In genomic region chr15:4348816-4349553, GRCm38 (mm10) we compare ENCODE assay signal across 34 mouse cellular contexts. TPM values are rescaled to one million over a fixed set of nuclear protein-coding genes. Genes with fewer than 3 reads are reported as not detected.
A peak's percentile ranks its signal among the peaks of the same experiment; 100 is the strongest.
DNase-seq lines count a peak whose midpoint lies in the region; ATAC-seq and TF ChIP-seq lines count a peak whose summit lies in the region.
"Had no signal": no experiment of that assay in that cellular context is flagged by ENCODE, and none has a peak within 500 bp of the region (broad histone marks: within the 10 kb centered on the region; RNA-seq: fewer than 3 reads in every experiment).

No protein-coding gene starts in this region.

- no peak for TF ChIP-seq CTCF in ES-Bruce4 (IDR thresholded peaks at IDR 0.05; ENCODE audit: low read depth, low read length)

- peak; percentile 65 for DNase-seq in heart, adult 11 months
- peak; percentile 3 for DNase-seq in kidney, postnatal 14 days
- peak; percentile 9 for DNase-seq in WW6 (ENCODE audit: low read depth, low spot score)
- no peak for DNase-seq in thymus, postnatal 25 days
- no peak for DNase-seq in cerebellum, postnatal 25 days
- DNase-seq: adrenal gland, postnatal 10 days; cerebellum, adult 8-10 months; cerebellum, postnatal 36 days; embryo, embryonic 11 days; gastrocnemius, postnatal 25 days; heart, adult 18-20 months; heart, postnatal 4 days; liver, postnatal 0 days; lung, postnatal 36 days; right cerebral cortex, adult 18-20 months; spleen, adult 18-20 months; thymus, adult 18-20 months; thymus, postnatal 36 days had no signal

- no peak for TF ChIP-seq POLR2A in ES-Bruce4 (IDR thresholded peaks at IDR 0.05; ENCODE audit: insufficient read depth, low read length)

- H3K9me3 ChIP-seq in heart, embryonic 11.5 days (replicated peaks; ENCODE audit: control insufficient read depth, low read length) = no peaks in the 10 kb centered on the region
- H3K9me3 ChIP-seq in kidney, embryonic 16.5 days (ENCODE audit: low read length) = no peaks in the 10 kb centered on the region
- H3K9me3 ChIP-seq in ES-Bruce4 (replicated peaks; ENCODE audit: control insufficient read depth, insufficient read depth, low read length, poor library complexity, severe bottlenecking) = no peaks in the 10 kb centered on the region
- H3K9me3 ChIP-seq: embryonic facial prominence, embryonic 12.5 days; heart, embryonic 12.5 days; hindbrain, embryonic 15.5 days; limb, embryonic 12.5 days; midbrain, embryonic 12.5 days; neural tube, embryonic 12.5 days had no signal

- no peak overlapping the region for H3K4me2 ChIP-seq in heart, embryonic 11.5 days
- no peak overlapping the region for H3K4me2 ChIP-seq in kidney, embryonic 16.5 days (replicated peaks; ENCODE audit: low read depth, low read length)
- H3K4me2 ChIP-seq: embryonic facial prominence, embryonic 12.5 days; heart, embryonic 12.5 days; hindbrain, embryonic 15.5 days; limb, embryonic 12.5 days; liver, embryonic 12.5 days; midbrain, embryonic 12.5 days; neural tube, embryonic 12.5 days had no signal

- no peak overlapping the region for H3K27ac ChIP-seq in heart, embryonic 11.5 days (ENCODE audit: low read depth, low read length)
- no peak overlapping the region for H3K27ac ChIP-seq in kidney, embryonic 16.5 days (ENCODE audit: low read length)
- H3K27ac ChIP-seq in ES-Bruce4 (ENCODE audit: insufficient read depth, low read length) = no peak overlapping the region
- H3K27ac ChIP-seq: embryonic facial prominence, embryonic 12.5 days; hindbrain, embryonic 15.5 days; layer of hippocampus, adult 2 months; left cerebral cortex, adult 2 months; limb, embryonic 12.5 days; liver, embryonic 12.5 days; midbrain, embryonic 12.5 days; neural tube, embryonic 12.5 days had no signal

- TF ChIP-seq EP300 in ES-Bruce4 (IDR thresholded peaks at IDR 0.05; ENCODE audit: insufficient read depth, low read depth, low read length) = 0 out of 2 replicates have a peak, but pooled peaks have one; percentile 52

- no peak for ATAC-seq in heart, embryonic 11.5 days (replicated peaks; ENCODE audit: insufficient number of reproducible peaks, low FRiP score, low TSS enrichment)
- ATAC-seq in kidney, embryonic 16.5 days (ENCODE audit: low FRiP score, low TSS enrichment) = no peak
- ATAC-seq: forebrain, embryonic 14.5 days; liver, embryonic 12.5 days; liver, postnatal 0 days had no signal

- H3K27me3 ChIP-seq in heart, embryonic 11.5 days (ENCODE audit: control insufficient read depth, insufficient read depth, low read length) = no peaks in the 10 kb centered on the region
- H3K27me3 ChIP-seq in kidney, embryonic 16.5 days (ENCODE audit: insufficient read depth, low read length) = no peaks in the 10 kb centered on the region
- H3K27me3 ChIP-seq in ES-Bruce4 (ENCODE audit: control insufficient read depth, insufficient read depth, low read length, poor library complexity, severe bottlenecking) = no peaks in the 10 kb centered on the region
- H3K27me3 ChIP-seq: CH12.LX; embryonic facial prominence, embryonic 12.5 days; heart, embryonic 12.5 days; hindbrain, embryonic 15.5 days; limb, embryonic 12.5 days; liver, embryonic 12.5 days; midbrain, embryonic 12.5 days; neural tube, embryonic 12.5 days had no signal

- 21% methylated on average over 7 of the region's 7 CpGs for WGBS in heart, embryonic 11.5 days (ENCODE audit: insufficient replicate concordance)
- WGBS in kidney, embryonic 16.5 days = 35% methylated on average over 7 of the region's 7 CpGs

- no peaks in the 10 kb centered on the region for H3K4me1 ChIP-seq in heart, embryonic 11.5 days (ENCODE audit: control insufficient read depth, insufficient read depth, low read length)
- H3K4me1 ChIP-seq in kidney, embryonic 16.5 days (ENCODE audit: insufficient read depth, low read length) = no peaks in the 10 kb centered on the region
- H3K4me1 ChIP-seq in ES-Bruce4 (ENCODE audit: control insufficient read depth, insufficient read depth, low read length) = no peaks in the 10 kb centered on the region
- H3K4me1 ChIP-seq: embryonic facial prominence, embryonic 12.5 days; hindbrain, embryonic 15.5 days; limb, embryonic 12.5 days; liver, embryonic 12.5 days; midbrain, embryonic 12.5 days; neural tube, embryonic 12.5 days had no signal

- no peaks in the 10 kb centered on the region for H3K36me3 ChIP-seq in heart, embryonic 11.5 days (ENCODE audit: control insufficient read depth, insufficient read depth, low read length)
- no peaks in the 10 kb centered on the region for H3K36me3 ChIP-seq in kidney, embryonic 16.5 days (ENCODE audit: insufficient read depth, low read length)
- H3K36me3 ChIP-seq in ES-Bruce4 (ENCODE audit: control insufficient read depth, insufficient read depth, low read length, poor library complexity, severe bottlenecking) = no peaks in the 10 kb centered on the region
- H3K36me3 ChIP-seq: embryonic facial prominence, embryonic 12.5 days; heart, embryonic 12.5 days; hindbrain, embryonic 15.5 days; limb, embryonic 12.5 days; liver, embryonic 12.5 days; midbrain, embryonic 12.5 days; neural tube, embryonic 12.5 days had no signal

- H3K9ac ChIP-seq in heart, embryonic 11.5 days (ENCODE audit: low read depth, low read length) = no peak overlapping the region
- H3K9ac ChIP-seq in kidney, embryonic 16.5 days (replicated peaks; ENCODE audit: low read length) = no peak overlapping the region
- no peak overlapping the region for H3K9ac ChIP-seq in ES-Bruce4 (ENCODE audit: low read depth, poor library complexity, severe bottlenecking)
- H3K9ac ChIP-seq: embryonic facial prominence, embryonic 12.5 days; heart, embryonic 12.5 days; hindbrain, embryonic 15.5 days; limb, embryonic 12.5 days; liver, embryonic 12.5 days; liver, postnatal 0 days; midbrain, embryonic 12.5 days; neural tube, embryonic 12.5 days had no signal

- H3K4me3 ChIP-seq in heart, embryonic 11.5 days (ENCODE audit: low read depth, low read length) = no peak overlapping the region
- no peak overlapping the region for H3K4me3 ChIP-seq in kidney, embryonic 16.5 days (ENCODE audit: low read length)
- H3K4me3 ChIP-seq in ES-Bruce4 (ENCODE audit: low read depth, low read length) = no peak overlapping the region
- H3K4me3 ChIP-seq: embryonic facial prominence, embryonic 12.5 days; heart, embryonic 12.5 days; hindbrain, embryonic 15.5 days; layer of hippocampus, adult 2 months; left cerebral cortex, adult 2 months; limb, embryonic 12.5 days; liver, embryonic 12.5 days; midbrain, embryonic 12.5 days; myocyte; neural tube, embryonic 12.5 days had no signal

RNA-seq across cellular contexts. Expression of gene Plcxd3, which starts 26.3 kb away (rescaled TPM):
- 1.4 and 1.7 TPM in 2 replicates for polyA plus RNA-seq in heart, embryonic 11.5 days (2014; fragmentation: Nextera tagmentation; extraction: Ambion mirVana)
- polyA plus RNA-seq in kidney, embryonic 16.5 days (2015; fragmentation: Nextera tagmentation; extraction: Ambion mirVana) = 2.1 and 3.2 TPM in 2 replicates
- polyA plus RNA-seq in ES-Bruce4 (2011; ENCODE audit: insufficient read depth, insufficient read length, low read depth, missing spikeins) = not detected in 2 replicates
- polyA plus RNA-seq: C2C12, myocyte had no signal

Comparison
In these comparisons a context has a peak if more than half of its experiments do, and no peak if none do; other contexts are left out.
1. DNase-seq: peak in heart, adult 11 months (single experiment), kidney, postnatal 14 days (single experiment) and WW6 (single experiment); none in thymus, postnatal 25 days (single experiment) and cerebellum, postnatal 25 days (0 of 2).